20 mouse cellular contexts compared by ENCODE assay signal in genomic region chr17:80323658-80324057, GRCm38 (mm10). TPM values are rescaled to one million over a fixed set of nuclear protein-coding genes. Genes with fewer than 3 reads are reported as not detected.
DNase-seq lines count a peak whose midpoint lies in the region; ATAC-seq and TF ChIP-seq lines count a peak whose summit lies in the region.
"Had no signal": no experiment of that assay in that cellular context is flagged by ENCODE, and none has a peak within 500 bp of the region (broad histone marks: within the 10 kb centered on the region; RNA-seq: fewer than 3 reads in every experiment).

No protein-coding gene starts in this region.

- H3K36me3 ChIP-seq in lung, postnatal 0 days (ENCODE audit: insufficient read depth, low read length): no peaks in the 10 kb centered on the region
- no peaks in the 10 kb centered on the region for H3K36me3 ChIP-seq in forebrain, embryonic 10.5 days (replicated peaks)
- no peaks in the 10 kb centered on the region for H3K36me3 ChIP-seq in forebrain, embryonic 11.5 days (ENCODE audit: control insufficient read depth, insufficient read depth, low read length)
- H3K36me3 ChIP-seq: hindbrain, embryonic 13.5 days; midbrain, embryonic 13.5 days had no signal

- H3K9me3 ChIP-seq in lung, postnatal 0 days (ENCODE audit: low read length): no peaks in the 10 kb centered on the region
- H3K9me3 ChIP-seq in forebrain, embryonic 10.5 days: no peaks in the 10 kb centered on the region
- H3K9me3 ChIP-seq in forebrain, embryonic 11.5 days (ENCODE audit: control insufficient read depth, low read length): no peaks in the 10 kb centered on the region
- H3K9me3 ChIP-seq: hindbrain, embryonic 13.5 days; midbrain, embryonic 13.5 days had no signal

- H3K27me3 ChIP-seq in lung, postnatal 0 days (replicated peaks; ENCODE audit: insufficient read depth, low read length): no peaks in the 10 kb centered on the region
- no peaks in the 10 kb centered on the region for H3K27me3 ChIP-seq in forebrain, embryonic 10.5 days (ENCODE audit: poor library complexity, severe bottlenecking)
- no peaks in the 10 kb centered on the region for H3K27me3 ChIP-seq in forebrain, embryonic 11.5 days (ENCODE audit: control insufficient read depth, insufficient read depth, low read length)
- H3K27me3 ChIP-seq: hindbrain, embryonic 13.5 days; midbrain, embryonic 13.5 days had no signal

- no peak overlapping the region for H3K9ac ChIP-seq in lung, postnatal 0 days (replicated peaks; ENCODE audit: low read depth)
- H3K9ac ChIP-seq in forebrain, embryonic 11.5 days (ENCODE audit: low read length): no peak overlapping the region
- H3K9ac ChIP-seq: hindbrain, embryonic 13.5 days; midbrain, embryonic 13.5 days had no signal

- DNase-seq in lung, postnatal 0 days (ENCODE audit: low spot score): no peak
- no peak for DNase-seq in lung, postnatal 14 days
- DNase-seq in CD4-positive, CD25-positive, alpha-beta regulatory T cell, adult 2 months (ENCODE audit: low read depth, low spot score): peak; percentile 72
- no peak for DNase-seq in forebrain, embryonic 10.5 days (ENCODE audit: extremely low spot score, low spot score)
- DNase-seq in forebrain, embryonic 11.5 days (ENCODE audit: low spot score): no peak
- DNase-seq in layer of hippocampus, postnatal 10 days (ENCODE audit: low spot score in 2 of 2): no peak
- DNase-seq: cerebellum, adult 2 months; embryo, embryonic 11 days; gastrocnemius, postnatal 10 days; kidney, adult 11 months; kidney, postnatal 14 days; liver; lung, postnatal 10 days had no signal

- no peaks in the 10 kb centered on the region for H3K4me1 ChIP-seq in lung, postnatal 0 days (ENCODE audit: insufficient read depth, low read depth, low read length)
- H3K4me1 ChIP-seq in forebrain, embryonic 10.5 days: no peaks in the 10 kb centered on the region
- no peaks in the 10 kb centered on the region for H3K4me1 ChIP-seq in forebrain, embryonic 11.5 days (replicated peaks; ENCODE audit: control insufficient read depth, insufficient read depth, low read length)
- H3K4me1 ChIP-seq: hindbrain, embryonic 13.5 days; midbrain, embryonic 13.5 days had no signal

- peak; percentile 17; the same call in 1 of the 2 replicates for ATAC-seq in lung, postnatal 0 days
- peak; percentile 67 for ATAC-seq in common myeloid progenitor, adult 5-6 weeks (replicated peaks; ENCODE audit: low read depth, poor library complexity, severe bottlenecking)
- ATAC-seq in neutrophil, adult 5-6 weeks (ENCODE audit: extremely low read depth, insufficient number of reproducible peaks, low FRiP score, poor library complexity, severe bottlenecking): peak; percentile 74; the same call in 1 of the 2 replicates
- ATAC-seq in forebrain, embryonic 11.5 days (replicated peaks; ENCODE audit: low FRiP score): no peak
- ATAC-seq: midbrain, embryonic 13.5 days had no signal

- H3K27ac ChIP-seq in lung, postnatal 0 days (ENCODE audit: low read length): no peak overlapping the region
- no peak overlapping the region for H3K27ac ChIP-seq in forebrain, embryonic 10.5 days
- H3K27ac ChIP-seq in forebrain, embryonic 11.5 days (ENCODE audit: low read depth, low read length): no peak overlapping the region
- H3K27ac ChIP-seq: hindbrain, embryonic 13.5 days; midbrain, embryonic 13.5 days had no signal

- TF ChIP-seq EP300 in lung, postnatal 0 days (IDR thresholded peaks at IDR 0.05): no peak

- WGBS in lung, postnatal 0 days: 51% methylated on average over 8 of the region's 8 CpGs
- WGBS in forebrain, embryonic 10.5 days: 83% methylated on average over 8 of the region's 8 CpGs
- 90% methylated on average over 8 of the region's 8 CpGs for WGBS in forebrain, embryonic 11.5 days

- TF ChIP-seq CTCF in lung, postnatal 0 days (IDR thresholded peaks at IDR 0.05): no peak

- H3K4me3 ChIP-seq in lung, postnatal 0 days (ENCODE audit: low read depth, low read length): no peak overlapping the region
- H3K4me3 ChIP-seq in forebrain, embryonic 10.5 days: no peak overlapping the region
- no peak overlapping the region for H3K4me3 ChIP-seq in forebrain, embryonic 11.5 days (ENCODE audit: low read depth, low read length)
- H3K4me3 ChIP-seq: hindbrain, embryonic 13.5 days; midbrain, embryonic 13.5 days; myocyte had no signal

- no peak overlapping the region for H3K4me2 ChIP-seq in lung, postnatal 0 days (replicated peaks; ENCODE audit: low read depth, low read length)
- no peak overlapping the region for H3K4me2 ChIP-seq in forebrain, embryonic 11.5 days (ENCODE audit: low read depth, low read length, severe bottlenecking)
- H3K4me2 ChIP-seq: hindbrain, embryonic 13.5 days; midbrain, embryonic 13.5 days had no signal

RNA-seq across cellular contexts. Expression of gene Arhgef33, which starts 16.5 kb away (rescaled TPM):
- polyA plus RNA-seq in lung, postnatal 0 days (2015; fragmentation: Nextera tagmentation; extraction: Ambion mirVana): 1.0 and 1.2 TPM in 2 replicates
- total RNA-seq in common myeloid progenitor, adult 5-6 weeks (2017): not detected in 2 replicates
- not detected in 2 replicates for total RNA-seq in neutrophil, adult 5-6 weeks (2017)
- 0.20 and 0.97 TPM in 2 replicates for polyA plus RNA-seq in forebrain, embryonic 10.5 days (2016; fragmentation: Nextera tagmentation; extraction: Ambion mirVana)
- 0.21 and 1.4 TPM in 2 replicates for polyA plus RNA-seq in forebrain, embryonic 11.5 days (2014; fragmentation: Nextera tagmentation; extraction: Ambion mirVana)
- 1 to 10 TPM; 2.4 to 2.6 TPM for total RNA-seq in layer of hippocampus, postnatal 10 days (2021)

RNA-seq across cellular contexts. Expression of gene Dhx57, which starts 33.4 kb away (rescaled TPM):
- 4.2 and 5.7 TPM in 2 replicates for polyA plus RNA-seq in lung, postnatal 0 days (2015; fragmentation: Nextera tagmentation; extraction: Ambion mirVana)
- total RNA-seq in common myeloid progenitor, adult 5-6 weeks (2017): 17.7 and 18.3 TPM in 2 replicates
- 71.6 and 74.3 TPM in 2 replicates for total RNA-seq in neutrophil, adult 5-6 weeks (2017)
- polyA plus RNA-seq in forebrain, embryonic 10.5 days (2016; fragmentation: Nextera tagmentation; extraction: Ambion mirVana): 15.0 and 16.3 TPM in 2 replicates
- polyA plus RNA-seq in forebrain, embryonic 11.5 days (2014; fragmentation: Nextera tagmentation; extraction: Ambion mirVana): 19.5 and 21.8 TPM in 2 replicates
- 10 to 100 TPM; 54.2 to 59.1 TPM for total RNA-seq in layer of hippocampus, postnatal 10 days (2021)

RNA-seq across cellular contexts. Expression of gene Morn2, which starts 33.7 kb away (rescaled TPM):
- polyA plus RNA-seq in lung, postnatal 0 days (2015; fragmentation: Nextera tagmentation; extraction: Ambion mirVana): 12.5 and 13.2 TPM in 2 replicates
- 7.2 and 13.0 TPM in 2 replicates for total RNA-seq in common myeloid progenitor, adult 5-6 weeks (2017)
- total RNA-seq in neutrophil, adult 5-6 weeks (2017): 1.7 and 1.8 TPM in 2 replicates
- 31.4 and 35.1 TPM in 2 replicates for polyA plus RNA-seq in forebrain, embryonic 10.5 days (2016; fragmentation: Nextera tagmentation; extraction: Ambion mirVana)
- polyA plus RNA-seq in forebrain, embryonic 11.5 days (2014; fragmentation: Nextera tagmentation; extraction: Ambion mirVana): 43.1 and 44.1 TPM in 2 replicates
- total RNA-seq in layer of hippocampus, postnatal 10 days (2021): 10 to 100 TPM; 18.5 to 21.9 TPM

RNA-seq across cellular contexts. Expression of gene Gm10190, which starts 49.7 kb away (rescaled TPM):
- polyA plus RNA-seq in lung, postnatal 0 days (2015; fragmentation: Nextera tagmentation; extraction: Ambion mirVana): 1.4 and 1.6 TPM in 2 replicates
- total RNA-seq in common myeloid progenitor, adult 5-6 weeks (2017): not detected in 2 replicates
- not detected in 2 replicates for total RNA-seq in neutrophil, adult 5-6 weeks (2017)
- polyA plus RNA-seq in forebrain, embryonic 10.5 days (2016; fragmentation: Nextera tagmentation; extraction: Ambion mirVana): 0.63 TPM in 1 of 2 replicates, not detected in the other
- 2.3 TPM in 1 of 2 replicates, not detected in the other for polyA plus RNA-seq in forebrain, embryonic 11.5 days (2014; fragmentation: Nextera tagmentation; extraction: Ambion mirVana)
- 1 to 10 TPM in 1 of 2 experiments, not detected in 1; 4.9 TPM for total RNA-seq in layer of hippocampus, postnatal 10 days (2021)
- total RNA-seq: heart, adult 8-10 months had no signal
- polyA plus RNA-seq: cerebellum, adult 2 months; myocyte; stomach, embryonic 16.5 days had no signal
